Mouse (Mus musculus) megakaryocyte-erythroid progenitor cell, adult 5-6 weeks (primary cell): ENCODE data around the gene Lamp1. TPM values are rescaled to one million over a fixed set of nuclear protein-coding genes. Genes with fewer than 3 reads are reported as not detected.
A peak's percentile ranks its signal among the peaks of the same experiment; 100 is the strongest.

Experiments
- ATAC-seq: replicated peaks from 2 replicates; pipeline ENCODE4 v1.8.0; 2016; ENCODE audit warnings: mild to moderate bottlenecking, inconsistent platforms; ENCODE audit not compliant: severe bottlenecking, poor library complexity, low FRiP score, low TSS enrichment
- total RNA-seq, 2 experiments: library from RNA; stranded (forward) in 1 of 2; stranded (reverse) in 1 of 2; fragments of 200-1000, 215-1000 nt in 1 of 2; fragments of >200 nt in 1 of 2; fragmentation: Nextera tagmentation in 1 of 2; gene quantifications; 2 replicates each; pipeline ENCODE4 v1.2.3; 2014 to 2017

Lamp1 gene
- total RNA-seq (2014; fragmentation: Nextera tagmentation) (102 and 143 TPM in 2 replicates), total RNA-seq (2017) (157 and 169 TPM in 2 replicates)

- peak; percentile 74 for ATAC-seq
Observed at GRCm38 (mm10) chr8:13158718-13159376, at the start of gene Lamp1. Lamp1 (plus strand) TSS chr8:13159161.

- no peak for ATAC-seq
Observed at GRCm38 (mm10) chr8:13109416-13109960, 49.5 kb upstream of the Lamp1 start.

- ATAC-seq, result no peak
Observed at GRCm38 (mm10) chr8:13111917-13112316, 47.0 kb upstream of the Lamp1 start.

DNA sequence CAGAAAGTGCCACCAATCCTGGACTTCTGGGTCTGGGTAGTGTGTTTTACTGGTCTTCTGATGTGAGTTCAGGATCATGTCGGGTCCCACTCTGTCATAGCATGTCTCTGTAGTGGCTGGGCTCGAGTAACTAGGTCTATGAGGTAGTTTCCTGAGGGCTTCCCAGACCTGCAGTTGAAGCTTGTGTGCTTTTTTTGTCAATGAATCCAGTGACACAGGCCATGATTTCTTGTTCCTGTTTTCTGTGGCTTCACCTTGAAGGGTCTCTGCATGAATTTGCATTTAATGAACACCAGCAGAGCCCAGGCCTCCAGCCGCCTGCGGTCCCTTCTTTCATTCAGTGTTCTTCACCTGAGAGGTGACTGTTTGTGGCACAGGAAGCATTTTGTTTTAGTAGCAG, 45.7 kb upstream of the Lamp1 start:
- no peak for ATAC-seq

- no peak for ATAC-seq
Observed at GRCm38 (mm10) chr8:13117096-13117495, 41.9 kb upstream of the Lamp1 start.

- ATAC-seq, result no peak
Observed at GRCm38 (mm10) chr8:13118516-13118915, 40.4 kb upstream of the Lamp1 start.

DNA sequence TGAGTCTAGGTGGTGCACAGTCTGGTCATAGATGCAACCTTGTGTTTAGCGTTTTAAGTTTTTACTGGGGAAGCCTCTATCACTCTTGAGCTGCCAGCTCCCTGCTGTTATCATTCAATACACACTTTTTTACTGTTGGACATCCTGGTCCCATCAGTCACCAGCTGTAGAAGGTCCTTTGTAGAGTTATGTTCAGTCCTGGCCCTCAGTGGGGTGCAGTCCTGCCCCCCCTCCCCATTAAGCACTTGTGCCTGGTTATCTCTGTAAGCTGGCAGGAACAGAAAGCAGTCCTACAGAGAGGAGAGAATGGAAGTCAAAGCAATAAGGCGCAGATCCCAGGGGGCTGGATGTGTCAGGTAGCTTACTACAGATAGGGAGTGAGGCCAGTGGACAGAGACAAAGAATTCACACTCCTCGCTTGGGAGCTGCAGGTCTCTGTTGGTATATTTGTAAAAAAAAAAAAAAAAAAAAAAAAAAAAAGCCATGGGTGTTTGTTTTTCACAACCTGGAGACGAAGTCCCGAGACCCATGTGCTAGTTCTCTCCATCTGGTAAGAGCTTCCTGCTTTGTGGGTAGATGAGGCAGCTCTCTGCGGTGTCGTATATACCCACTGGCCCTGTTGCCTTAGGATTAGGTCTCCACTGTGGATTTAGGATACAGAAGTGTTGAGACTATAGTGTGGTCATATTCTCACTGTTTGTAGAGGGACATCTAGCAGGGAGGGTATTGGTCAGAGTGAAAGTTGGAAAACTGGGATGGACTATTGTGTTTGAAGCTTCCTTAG, 37.9 kb upstream of the Lamp1 start:
- peak; percentile 81 for ATAC-seq

GRCm38 (mm10) chr8:13122887-13123421, 36.0 kb upstream of the Lamp1 start:
- peak; percentile 61 for ATAC-seq

GRCm38 (mm10) chr8:13124897-13125296, 34.1 kb upstream of the Lamp1 start:
- no peak for ATAC-seq

DNA sequence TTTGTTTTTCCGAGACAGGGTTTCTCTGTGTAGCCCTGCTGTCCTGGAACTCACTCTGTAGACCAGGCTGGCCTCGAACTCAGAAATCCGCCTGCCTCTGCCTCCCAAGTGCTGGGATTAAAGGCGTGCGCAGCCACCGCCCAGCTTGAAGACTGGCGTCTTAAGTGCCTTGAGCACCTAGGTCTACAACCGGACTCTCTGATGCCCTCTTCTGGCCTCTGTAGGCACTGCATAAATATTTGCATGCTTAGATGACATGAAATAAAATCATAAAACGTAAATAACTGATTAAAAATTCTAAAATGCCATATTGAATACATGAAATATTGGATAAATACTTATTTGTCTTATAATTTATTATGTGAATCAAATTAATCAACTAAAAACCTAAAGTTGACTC, 26.7 kb upstream of the Lamp1 start:
- peak; percentile 62; the same call in 1 of the 2 replicates for ATAC-seq

- ATAC-seq, result no peak
Observed at GRCm38 (mm10) chr8:13139641-13140182, 19.2 kb upstream of the Lamp1 start.

DNA sequence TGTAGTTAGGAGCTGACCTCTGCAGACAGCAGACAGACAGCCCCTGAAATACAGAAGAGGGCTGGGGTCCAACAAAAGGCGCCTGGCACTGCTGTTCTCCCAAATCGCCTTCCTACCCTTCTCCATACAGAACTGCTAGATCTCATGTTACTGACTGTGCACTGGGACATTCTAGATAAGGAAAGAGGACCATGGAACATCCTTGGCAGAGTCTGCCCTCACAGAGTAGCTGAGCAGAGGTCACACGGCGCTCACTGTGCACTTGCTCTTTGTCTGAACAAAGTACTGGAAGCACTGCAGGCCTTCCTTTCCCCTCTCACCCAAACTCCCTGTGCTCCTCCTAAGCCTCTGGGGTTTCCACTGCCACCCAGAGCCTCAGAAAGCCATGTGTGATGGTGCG, 17.3 kb upstream of the Lamp1 start:
- ATAC-seq, result no peak

GRCm38 (mm10) chr8:13148476-13148875, 10.5 kb upstream of the Lamp1 start:
- ATAC-seq, result no peak

DNA sequence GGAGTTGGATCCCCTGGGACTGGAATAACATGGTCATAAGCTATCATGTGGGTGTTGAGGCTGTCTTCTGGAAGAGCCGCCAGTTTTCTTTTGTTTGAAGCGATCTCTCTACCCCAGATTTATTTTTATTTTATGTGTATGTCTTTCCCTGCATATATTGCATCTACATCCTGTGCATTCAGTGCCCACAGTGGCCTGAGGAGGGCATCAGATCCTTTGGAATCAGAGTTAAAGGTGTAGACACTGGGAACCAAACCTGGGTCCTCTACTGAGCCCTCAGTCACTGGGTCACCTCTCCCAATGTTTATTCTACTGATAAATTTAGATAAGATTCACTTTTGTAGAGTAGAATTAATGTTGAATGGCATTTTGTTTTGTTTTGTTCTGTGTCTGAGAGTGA, 9.7 kb upstream of the Lamp1 start:
- ATAC-seq, result no peak

- no peak for ATAC-seq
Observed at GRCm38 (mm10) chr8:13149866-13150265, 9.1 kb upstream of the Lamp1 start.

- no peak for ATAC-seq
Observed at GRCm38 (mm10) chr8:13150929-13151328, 8.0 kb upstream of the Lamp1 start.

GRCm38 (mm10) chr8:13154099-13154498, 4.9 kb upstream of the Lamp1 start:
- ATAC-seq, result no peak

GRCm38 (mm10) chr8:13155358-13155757, 3.6 kb upstream of the Lamp1 start:
- ATAC-seq, result no peak

DNA sequence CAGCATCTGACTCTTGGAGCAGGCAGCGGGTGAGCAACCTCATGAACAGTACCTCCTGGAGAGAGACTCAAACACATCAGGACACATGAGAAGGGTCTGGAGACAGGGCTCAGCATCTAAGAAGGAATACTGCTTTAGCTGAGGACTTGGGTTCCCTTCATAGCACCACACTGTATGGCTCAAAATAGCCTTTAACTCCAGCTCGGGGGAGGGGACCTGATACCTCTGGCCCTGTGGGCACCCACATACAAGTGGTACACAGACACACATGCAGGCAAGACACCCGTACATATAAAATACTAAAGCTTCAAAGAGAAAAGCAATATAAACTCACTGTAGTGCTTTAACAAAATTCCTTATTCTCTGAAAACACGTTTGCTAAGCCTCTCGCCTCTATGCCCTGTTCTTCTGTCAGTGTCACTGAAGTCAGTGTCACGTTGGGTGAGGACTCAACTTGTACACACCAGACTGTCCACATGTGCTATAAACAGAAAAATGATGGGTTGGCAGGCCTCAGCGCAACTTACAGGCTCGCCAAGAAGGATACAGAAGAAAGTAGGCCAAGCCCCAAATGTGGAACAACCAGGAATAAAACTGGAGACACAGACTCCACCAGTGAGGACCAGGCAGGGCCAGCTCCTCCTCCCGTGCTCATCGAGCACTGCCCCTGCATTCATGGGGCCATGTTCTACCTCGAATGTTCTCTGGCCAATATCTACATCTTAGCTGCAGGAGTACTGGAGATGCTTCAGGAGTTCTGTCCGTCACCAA, 2.4 kb upstream of the Lamp1 start:
- no peak for ATAC-seq
